Mouse (Mus musculus) olfactory bulb, adult 2 months (tissue): ENCODE data around the gene Cntn2.

ENCODE experiments used
- CTCF ChIP-seq: fragments of 200-500 bp; IDR thresholded peaks from 2 replicates; pipeline ENCODE4 v1.5.1; 2012; ENCODE audit warnings: low read depth, mild to moderate bottlenecking, low read length, moderate library complexity; ENCODE audit not compliant: insufficient read depth
- POLR2A ChIP-seq: fragments of 200-500 bp; IDR thresholded peaks from 2 replicates; pipeline ENCODE4 v1.6.1; 2012; ENCODE audit warnings: mild to moderate bottlenecking, low read depth, low read length, moderate library complexity; ENCODE audit not compliant: insufficient read depth

DNA sequence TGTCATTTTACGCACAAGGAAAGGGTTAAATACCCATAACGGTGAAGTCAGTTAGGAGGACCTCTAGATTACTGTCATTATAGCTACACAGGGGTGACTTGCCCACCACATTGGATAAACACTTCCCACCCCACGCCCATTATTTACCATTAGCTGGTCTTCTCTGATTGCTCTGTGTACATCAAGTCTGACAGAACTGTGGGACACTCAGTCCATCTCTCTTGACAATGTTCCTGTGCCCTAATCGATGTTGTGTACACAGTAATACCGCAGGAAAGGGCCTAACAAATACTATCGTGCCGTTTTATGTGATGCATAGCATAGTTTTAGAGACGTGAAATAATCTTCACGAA is 66.5 kb downstream of the Cntn2 start:
- no peak for TF ChIP-seq POLR2A
- TF ChIP-seq CTCF = no peak
